Mouse (Mus musculus): ENCODE data around the gene Ntm. TPM values are rescaled to one million over a fixed set of nuclear protein-coding genes. Genes with fewer than 3 reads are reported as not detected.

The Ntm gene
- polyA plus RNA-seq, 1 experiment from 2014 or later: 30.6 TPM

- no peaks in the 10 kb centered on the region for H3K36me3 ChIP-seq (ENCODE audit: control insufficient read depth, insufficient read depth, low read length)
- H3K27me3 ChIP-seq (ENCODE audit: control insufficient read depth, insufficient read depth, low read length): no peaks in the 10 kb centered on the region
- H3K27ac ChIP-seq (ENCODE audit: low read depth, low read length): no peak overlapping the region
- H3K9ac ChIP-seq (ENCODE audit: low read depth, low read length): no peak overlapping the region
- DNase-seq (ENCODE audit: low spot score) (no peak), ATAC-seq (ENCODE audit: low FRiP score) (no peak)
- H3K4me2 ChIP-seq (replicated peaks; ENCODE audit: low read depth, low read length): no peak overlapping the region
- 88% methylated on average over 5 of the region's 5 CpGs for WGBS
- no peaks in the 10 kb centered on the region for H3K9me3 ChIP-seq (ENCODE audit: control insufficient read depth, low read length)
- no peaks in the 10 kb centered on the region for H3K4me1 ChIP-seq (replicated peaks; ENCODE audit: control insufficient read depth, insufficient read depth, low read length)
- H3K4me3 ChIP-seq (ENCODE audit: low read depth, low read length): no peak overlapping the region
Measured at GRCm38 (mm10) chr9:29574548-29574947, 388.4 kb downstream of the Ntm start.

- Histone ChIP-seq H3K4me3 (ENCODE audit: low read depth, low read length) (no peak overlapping the region), H3K27ac (ENCODE audit: low read depth, low read length) (no peak overlapping the region), H3K27me3 (ENCODE audit: control insufficient read depth, insufficient read depth, low read length) (no peaks in the 10 kb centered on the region), H3K4me2 (replicated peaks; ENCODE audit: low read depth, low read length) (no peak overlapping the region), H3K9me3 (ENCODE audit: control insufficient read depth, low read length) (no peaks in the 10 kb centered on the region), H3K4me1 (replicated peaks; ENCODE audit: control insufficient read depth, insufficient read depth, low read length) (no peaks in the 10 kb centered on the region), H3K9ac (ENCODE audit: low read depth, low read length) (no peak overlapping the region), H3K36me3 (ENCODE audit: control insufficient read depth, insufficient read depth, low read length) (no peaks in the 10 kb centered on the region)
- ATAC-seq (ENCODE audit: low FRiP score) (no peak), DNase-seq (ENCODE audit: low spot score) (no peak)
- 57% methylated on average over 5 of the region's 5 CpGs for WGBS
Measured at GRCm38 (mm10) chr9:29568571-29568970, 394.4 kb downstream of the Ntm start.

- Histone ChIP-seq H3K36me3 (ENCODE audit: control insufficient read depth, insufficient read depth, low read length) (no peaks in the 10 kb centered on the region), H3K4me3 (ENCODE audit: low read depth, low read length) (no peak overlapping the region), H3K27me3 (ENCODE audit: control insufficient read depth, insufficient read depth, low read length) (no peaks in the 10 kb centered on the region), H3K27ac (ENCODE audit: low read depth, low read length) (no peak overlapping the region), H3K9me3 (ENCODE audit: control insufficient read depth, low read length) (no peaks in the 10 kb centered on the region), H3K4me1 (replicated peaks; ENCODE audit: control insufficient read depth, insufficient read depth, low read length) (no peaks in the 10 kb centered on the region), H3K9ac (ENCODE audit: low read depth, low read length) (no peak overlapping the region), H3K4me2 (replicated peaks; ENCODE audit: low read depth, low read length) (no peak overlapping the region)
- 88% methylated on average over 5 of the region's 5 CpGs for WGBS
- ATAC-seq (ENCODE audit: low FRiP score) (no peak), DNase-seq (ENCODE audit: low spot score) (no peak)
Measured at GRCm38 (mm10) chr9:29562419-29563071, 400.4 kb downstream of the Ntm start.

- no peak overlapping the region for H3K9ac ChIP-seq (ENCODE audit: low read depth, low read length)
- H3K27me3 ChIP-seq (ENCODE audit: control insufficient read depth, insufficient read depth, low read length): no peaks in the 10 kb centered on the region
- no peaks in the 10 kb centered on the region for H3K9me3 ChIP-seq (ENCODE audit: control insufficient read depth, low read length)
- 85% methylated on average over 4 of the region's 4 CpGs for WGBS
- ATAC-seq (ENCODE audit: low FRiP score) (no peak), DNase-seq (ENCODE audit: low spot score) (no peak)
- no peak overlapping the region for H3K4me3 ChIP-seq (ENCODE audit: low read depth, low read length)
- no peak overlapping the region for H3K27ac ChIP-seq (ENCODE audit: low read depth, low read length)
- H3K36me3 ChIP-seq (ENCODE audit: control insufficient read depth, insufficient read depth, low read length): no peaks in the 10 kb centered on the region
- no peak overlapping the region for H3K4me2 ChIP-seq (replicated peaks; ENCODE audit: low read depth, low read length)
- no peaks in the 10 kb centered on the region for H3K4me1 ChIP-seq (replicated peaks; ENCODE audit: control insufficient read depth, insufficient read depth, low read length)
Measured at GRCm38 (mm10) chr9:29558915-29559314, 404.0 kb downstream of the Ntm start.

GRCm38 (mm10) chr9:29550582-29550981 lies 412.4 kb downstream of the Ntm start:
- Histone ChIP-seq H3K4me3 (ENCODE audit: low read depth, low read length) (no peak overlapping the region), H3K9ac (ENCODE audit: low read depth, low read length) (no peak overlapping the region), H3K9me3 (ENCODE audit: control insufficient read depth, low read length) (no peaks in the 10 kb centered on the region), H3K27ac (ENCODE audit: low read depth, low read length) (no peak overlapping the region), H3K36me3 (ENCODE audit: control insufficient read depth, insufficient read depth, low read length) (no peaks in the 10 kb centered on the region), H3K27me3 (ENCODE audit: control insufficient read depth, insufficient read depth, low read length) (no peaks in the 10 kb centered on the region), H3K4me1 (replicated peaks; ENCODE audit: control insufficient read depth, insufficient read depth, low read length) (no peaks in the 10 kb centered on the region), H3K4me2 (replicated peaks; ENCODE audit: low read depth, low read length) (no peak overlapping the region)
- 85% methylated on average over 8 of the region's 8 CpGs for WGBS
- ATAC-seq (ENCODE audit: low FRiP score): no peak
- DNase-seq (ENCODE audit: low spot score): no peak

- H3K9me3 ChIP-seq (ENCODE audit: control insufficient read depth, low read length): no peaks in the 10 kb centered on the region
- no peaks in the 10 kb centered on the region for H3K27me3 ChIP-seq (ENCODE audit: control insufficient read depth, insufficient read depth, low read length)
- no peak overlapping the region for H3K4me2 ChIP-seq (replicated peaks; ENCODE audit: low read depth, low read length)
- no peaks in the 10 kb centered on the region for H3K36me3 ChIP-seq (ENCODE audit: control insufficient read depth, insufficient read depth, low read length)
- WGBS: 96% methylated on average over 8 of the region's 8 CpGs
- H3K9ac ChIP-seq (ENCODE audit: low read depth, low read length): no peak overlapping the region
- no peak overlapping the region for H3K4me3 ChIP-seq (ENCODE audit: low read depth, low read length)
- no peak overlapping the region for H3K27ac ChIP-seq (ENCODE audit: low read depth, low read length)
- DNase-seq (ENCODE audit: low spot score) (no peak), ATAC-seq (ENCODE audit: low FRiP score) (no peak)
- H3K4me1 ChIP-seq (replicated peaks; ENCODE audit: control insufficient read depth, insufficient read depth, low read length): no peaks in the 10 kb centered on the region
Measured at GRCm38 (mm10) chr9:29550107-29550506, 412.8 kb downstream of the Ntm start.

GRCm38 (mm10) chr9:29536415-29536814 lies 426.5 kb downstream of the Ntm start:
- Histone ChIP-seq H3K27ac (ENCODE audit: low read depth, low read length) (no peak overlapping the region), H3K4me3 (ENCODE audit: low read depth, low read length) (no peak overlapping the region), H3K9ac (ENCODE audit: low read depth, low read length) (no peak overlapping the region), H3K9me3 (ENCODE audit: control insufficient read depth, low read length) (no peaks in the 10 kb centered on the region), H3K36me3 (ENCODE audit: control insufficient read depth, insufficient read depth, low read length) (no peaks in the 10 kb centered on the region), H3K27me3 (ENCODE audit: control insufficient read depth, insufficient read depth, low read length) (no peaks in the 10 kb centered on the region), H3K4me2 (replicated peaks; ENCODE audit: low read depth, low read length) (no peak overlapping the region), H3K4me1 (replicated peaks; ENCODE audit: control insufficient read depth, insufficient read depth, low read length) (no peaks in the 10 kb centered on the region)
- ATAC-seq (ENCODE audit: low FRiP score) (no peak), DNase-seq (ENCODE audit: low spot score) (no peak)
- WGBS: 90% methylated on average over 2 of the region's 2 CpGs

GRCm38 (mm10) chr9:29534773-29535172 lies 428.2 kb downstream of the Ntm start:
- no peak overlapping the region for H3K4me3 ChIP-seq (ENCODE audit: low read depth, low read length)
- H3K27ac ChIP-seq (ENCODE audit: low read depth, low read length): no peak overlapping the region
- 83% methylated on average over 6 of the region's 6 CpGs for WGBS
- no peak for DNase-seq (ENCODE audit: low spot score)
- H3K27me3 ChIP-seq (ENCODE audit: control insufficient read depth, insufficient read depth, low read length): no peaks in the 10 kb centered on the region
- no peaks in the 10 kb centered on the region for H3K4me1 ChIP-seq (replicated peaks; ENCODE audit: control insufficient read depth, insufficient read depth, low read length)
- no peaks in the 10 kb centered on the region for H3K9me3 ChIP-seq (ENCODE audit: control insufficient read depth, low read length)
- no peaks in the 10 kb centered on the region for H3K36me3 ChIP-seq (ENCODE audit: control insufficient read depth, insufficient read depth, low read length)
- H3K9ac ChIP-seq (ENCODE audit: low read depth, low read length): no peak overlapping the region
- no peak for ATAC-seq (ENCODE audit: low FRiP score)
- H3K4me2 ChIP-seq (replicated peaks; ENCODE audit: low read depth, low read length): no peak overlapping the region

- H3K27ac ChIP-seq (ENCODE audit: low read depth, low read length): no peak overlapping the region
- WGBS: 54% methylated on average over 7 of the region's 7 CpGs
- ATAC-seq (ENCODE audit: low FRiP score): no peak
Measured at GRCm38 (mm10) chr9:29534304-29534703, 428.6 kb downstream of the Ntm start.

More at GRCm38 (mm10) chr9:29534304-29534703, 428.6 kb downstream of the Ntm start:
- no peaks in the 10 kb centered on the region for H3K36me3 ChIP-seq (ENCODE audit: control insufficient read depth, insufficient read depth, low read length)
- no peak overlapping the region for H3K4me3 ChIP-seq (ENCODE audit: low read depth, low read length)
- DNase-seq (ENCODE audit: low spot score): no peak
- H3K4me1 ChIP-seq (replicated peaks; ENCODE audit: control insufficient read depth, insufficient read depth, low read length): no peaks in the 10 kb centered on the region
- no peaks in the 10 kb centered on the region for H3K9me3 ChIP-seq (ENCODE audit: control insufficient read depth, low read length)
- no peaks in the 10 kb centered on the region for H3K27me3 ChIP-seq (ENCODE audit: control insufficient read depth, insufficient read depth, low read length)
- H3K9ac ChIP-seq (ENCODE audit: low read depth, low read length): no peak overlapping the region
- no peak overlapping the region for H3K4me2 ChIP-seq (replicated peaks; ENCODE audit: low read depth, low read length)

Data from hindbrain, embryonic 11.5 days (tissue).